Mouse (Mus musculus): ENCODE data around the gene Rhbdd3.

DNA sequence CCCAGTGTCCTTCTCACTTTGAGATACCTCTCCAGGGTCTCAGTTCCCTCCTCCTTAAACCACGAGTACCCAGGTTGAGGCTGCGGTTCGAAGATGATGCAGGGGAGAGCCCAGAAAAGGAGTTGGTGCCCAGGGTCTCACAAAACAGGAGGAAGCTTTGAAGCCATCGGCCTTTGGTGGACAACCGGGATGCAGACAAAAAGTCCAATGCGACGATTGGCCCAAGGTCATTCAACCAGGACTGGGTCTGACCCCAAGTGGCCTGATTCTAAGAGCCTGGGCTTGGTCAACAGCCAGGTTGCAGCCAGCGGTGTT is 41.2 kb upstream of the Rhbdd3 start:
- TF ChIP-seq POLR2A (IDR thresholded peaks at IDR 0.05; ENCODE audit: low read depth, low read length) (no peak), CTCF (conservative IDR thresholded peaks at IDR 0.05; ENCODE audit: insufficient read depth, insufficient read length, low read depth, low read length) (no peak)

All from kidney, adult 2 months (tissue).